Mouse (Mus musculus) CH12.LX (cell line): ENCODE measurements around the gene Gpr68.

Experiments
- CHD2 ChIP-seq: IDR thresholded peaks from 2 replicates; pipeline ENCODE4 v1.6.1; 2011; ENCODE audit warnings: low read length, improper control_type of control experiment
- E2F4 ChIP-seq: IDR thresholded peaks from 2 replicates; pipeline ENCODE4 v1.6.1; 2011; ENCODE audit warnings: low read depth, low read length, improper control_type of control experiment; ENCODE audit not compliant: insufficient replicate concordance
- JUN ChIP-seq: IDR thresholded peaks from 2 replicates; pipeline ENCODE4 v1.6.1; 2011; ENCODE audit warnings: low read depth, mild to moderate bottlenecking, low read length, improper control_type of control experiment, moderate library complexity; ENCODE audit not compliant: insufficient read depth
- POLR2AphosphoS2 ChIP-seq: IDR thresholded peaks from 2 replicates; pipeline ENCODE4 v1.6.1; 2011; ENCODE audit warnings: low read depth, low read length, improper control_type of control experiment
- USF1 ChIP-seq: IDR thresholded peaks from 2 replicates; pipeline ENCODE4 v1.6.1; 2014; ENCODE audit warnings: low read depth, mild to moderate bottlenecking, inconsistent platforms, low read length, improper control_type of control experiment

GRCm38 (mm10) chr12:100900901-100901300 lies 7.1 kb downstream of the Gpr68 start:
- TF ChIP-seq JUN (no peak), CHD2 (no peak), USF1 (no peak), E2F4 (no peak), POLR2AphosphoS2 (no peak)
